Mouse (Mus musculus): ENCODE results near the gene Ap1m2.
"Not testable (repeated sequence)": the region's sequence is repeated elsewhere in the genome, so short reads cannot be mapped to it uniquely, and the experiment has no call there.

DNA sequence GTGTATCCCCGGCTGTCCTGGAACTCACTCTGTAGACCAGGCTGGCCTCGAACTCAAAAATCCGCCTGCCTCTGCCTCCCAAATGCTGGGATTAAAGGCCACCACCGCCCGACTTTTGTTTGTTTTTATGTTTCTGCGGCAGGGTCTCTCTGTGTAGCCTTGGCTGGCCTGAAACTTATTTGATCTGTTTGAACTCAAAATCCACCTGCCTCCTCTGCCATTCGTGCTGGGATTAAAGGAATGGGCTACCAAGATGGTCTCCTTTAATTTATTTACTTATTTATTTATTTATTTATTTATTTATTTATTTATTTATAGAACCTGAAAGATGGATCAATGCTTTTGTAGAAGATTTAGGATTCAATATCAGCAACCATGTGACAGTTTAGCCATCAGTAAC, 20.3 kb downstream of the Ap1m2 start:
- TF ChIP-seq POLR2A (IDR thresholded peaks at IDR 0.05; ENCODE audit: low read depth, low read length); CTCF (IDR thresholded peaks at IDR 0.05; ENCODE audit: extremely low read depth, insufficient read depth, insufficient read length, insufficient replicate concordance): not testable (repeated sequence)

All from spleen, adult 2 months (tissue).